Mouse (Mus musculus): ENCODE measurements around the gene Lca5l.
"Not testable (repeated sequence)": the region's sequence is repeated elsewhere in the genome, so short reads cannot be mapped to it uniquely, and the experiment has no call there.

Lca5l gene

GRCm38 (mm10) chr16:96168837-96169236, 23.2 kb downstream of the Lca5l start:
- no peak for DNase-seq (ENCODE audit: extremely low spot score, low read depth, low spot score)

- no peak for DNase-seq (ENCODE audit: extremely low spot score, low read depth, low spot score)
These were observed 26.3 kb downstream of the Lca5l start for GRCm38 (mm10) chr16:96165723-96166264.

DNA sequence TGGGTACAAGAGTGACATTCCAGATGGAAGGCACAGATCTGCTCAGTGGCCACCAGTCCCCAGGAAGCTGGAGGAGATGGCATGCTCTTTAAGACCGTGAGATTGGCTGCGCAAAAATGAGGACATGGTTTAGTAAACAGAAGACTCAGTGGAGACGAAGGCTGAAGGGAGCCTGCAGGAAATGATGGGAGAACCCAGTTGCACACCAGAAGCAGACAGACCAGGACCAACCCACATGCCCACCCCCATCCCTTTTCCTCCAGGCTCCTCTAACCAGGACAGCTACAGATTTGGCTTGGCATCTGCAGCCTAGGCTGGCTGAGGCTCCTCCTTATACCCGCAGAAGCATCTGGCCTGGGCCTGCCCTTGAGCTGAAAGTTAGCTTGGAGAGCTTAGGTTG, 30.7 kb downstream of the Lca5l start:
- DNase-seq (ENCODE audit: extremely low spot score, low read depth, low spot score) = no peak

DNA sequence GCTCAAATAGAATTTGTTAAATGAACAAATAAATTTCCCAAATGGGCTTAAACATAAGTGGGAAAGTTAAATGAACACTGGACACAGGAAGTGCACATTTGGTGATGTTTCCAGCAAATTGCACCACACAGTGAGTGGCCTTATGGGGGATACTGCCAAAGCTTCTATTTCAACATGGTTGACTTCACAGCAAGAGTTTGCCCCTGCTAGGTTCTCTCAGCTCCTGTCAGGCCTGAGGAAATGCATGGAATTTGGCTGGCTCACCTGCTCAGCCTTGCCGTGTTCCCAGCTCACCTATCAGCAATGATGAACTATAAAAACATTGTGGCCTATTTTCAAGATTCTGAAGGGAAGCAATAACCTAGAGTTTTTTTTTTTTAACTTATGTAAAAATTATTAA, 31.1 kb downstream of the Lca5l start:
- no peak for DNase-seq (ENCODE audit: extremely low spot score, low read depth, low spot score)

- DNase-seq (ENCODE audit: extremely low spot score, low read depth, low spot score) = no peak
These were observed 32.2 kb downstream of the Lca5l start for GRCm38 (mm10) chr16:96159794-96160346.

DNA sequence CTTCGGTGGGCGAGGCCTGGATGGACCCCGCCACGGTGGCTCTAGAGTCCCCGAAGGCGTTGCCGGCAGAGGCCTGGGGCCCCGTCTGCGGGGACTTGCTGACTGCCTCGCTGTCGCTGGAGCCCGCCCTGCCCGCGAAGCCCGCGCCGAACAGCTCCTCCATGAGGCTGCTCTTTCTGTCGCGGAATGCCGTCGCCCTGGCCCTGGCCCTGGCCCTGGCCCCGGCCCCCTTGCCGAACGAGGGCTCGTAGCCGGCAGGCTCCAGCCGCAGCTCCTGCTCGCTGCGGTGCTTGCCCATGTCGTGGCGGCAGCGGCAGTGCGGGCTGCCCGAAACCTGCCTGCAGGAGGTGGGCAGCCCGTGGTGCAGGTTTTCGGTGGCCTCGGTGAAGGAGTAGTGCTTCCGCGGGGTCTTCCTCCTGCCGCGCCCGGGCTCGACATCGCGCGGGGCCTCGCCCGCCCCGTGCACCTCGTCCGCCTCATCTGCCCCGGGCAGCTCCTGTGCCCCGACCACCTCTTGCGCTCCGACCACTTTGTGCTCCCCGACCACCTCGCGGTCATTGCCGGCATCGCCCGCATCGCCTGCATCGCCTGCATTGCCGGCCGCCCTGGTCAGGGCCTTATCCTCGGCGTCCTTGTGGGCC, 32.9 kb downstream of the Lca5l start:
- DNase-seq (ENCODE audit: extremely low spot score, low read depth, low spot score) = no peak

DNA sequence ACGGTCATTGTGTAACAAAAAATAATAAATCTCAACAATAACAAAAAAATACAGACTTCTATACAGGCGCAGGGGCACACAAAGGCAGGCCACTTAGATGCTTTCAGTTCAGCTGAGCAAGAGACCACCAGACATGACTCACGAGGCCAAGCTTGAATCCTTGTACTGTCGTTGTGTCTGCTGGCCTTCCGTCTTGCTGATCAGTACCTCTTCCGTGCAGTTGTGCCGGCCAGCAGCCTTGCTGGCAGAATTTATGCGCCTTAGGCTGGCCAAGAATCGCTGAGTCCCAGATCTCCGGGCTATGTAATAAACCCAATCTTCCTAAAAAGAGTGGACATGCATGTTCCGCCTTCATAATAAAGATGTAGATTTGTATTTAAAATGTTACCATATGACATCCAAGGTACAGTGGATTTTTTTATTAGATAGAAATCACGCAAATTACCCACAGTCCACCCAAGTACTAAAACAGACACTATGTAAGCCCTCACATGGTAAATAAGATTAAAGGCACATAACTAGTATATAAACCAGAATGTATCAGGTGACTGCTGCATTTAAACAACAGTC, 33.5 kb downstream of the Lca5l start:
- DNase-seq (ENCODE audit: extremely low spot score, low read depth, low spot score) = no peak

- no peak for DNase-seq (ENCODE audit: extremely low spot score, low read depth, low spot score)
These were observed 34.9 kb downstream of the Lca5l start for GRCm38 (mm10) chr16:96157171-96157570.

DNA sequence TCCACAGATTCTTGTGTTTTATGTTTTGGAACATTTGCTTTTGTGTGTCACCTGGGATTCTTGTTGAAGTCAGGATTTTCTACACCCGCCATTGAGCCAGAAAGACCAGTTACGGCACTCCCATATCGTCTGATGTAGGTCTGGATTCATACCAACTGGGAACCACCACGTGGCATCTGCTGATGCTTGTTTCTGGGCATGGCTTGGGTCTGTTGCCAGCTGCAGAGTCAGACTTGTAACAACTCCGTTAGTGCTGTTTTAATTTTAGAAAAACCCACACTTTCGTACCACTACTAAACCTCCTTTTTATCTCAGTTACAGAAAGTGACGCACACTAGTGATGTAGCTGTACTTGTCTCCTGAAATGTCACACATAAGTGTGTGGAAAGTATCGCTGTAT, 36.1 kb downstream of the Lca5l start:
- no peak for DNase-seq (ENCODE audit: extremely low spot score, low read depth, low spot score)

GRCm38 (mm10) chr16:96154476-96154875, 37.6 kb downstream of the Lca5l start:
- no peak for DNase-seq (ENCODE audit: extremely low spot score, low read depth, low spot score)

- DNase-seq (ENCODE audit: extremely low spot score, low read depth, low spot score) = no peak
These were observed 40.5 kb downstream of the Lca5l start for GRCm38 (mm10) chr16:96151551-96151950.

DNA sequence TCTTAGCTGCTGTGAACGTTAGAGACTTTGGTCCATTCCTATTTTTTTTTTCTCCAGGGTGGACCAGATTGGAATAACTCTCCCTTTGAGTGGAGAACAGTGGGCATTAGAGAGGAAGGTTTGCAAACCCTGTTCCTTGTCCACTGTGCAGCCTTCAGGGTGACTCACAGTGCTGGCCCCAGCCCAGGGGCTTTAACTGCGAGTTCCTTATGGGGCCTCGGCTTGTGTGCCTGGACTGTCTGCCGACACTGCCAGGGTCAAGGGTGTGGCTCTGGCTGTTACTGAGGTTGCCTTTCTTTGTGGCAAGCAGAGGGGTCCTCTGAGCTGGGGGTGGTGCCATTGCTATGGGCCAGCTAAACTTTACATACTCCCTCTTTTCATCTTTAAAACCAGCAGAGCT, 41.1 kb downstream of the Lca5l start:
- DNase-seq (ENCODE audit: extremely low spot score, low read depth, low spot score) = no peak

DNA sequence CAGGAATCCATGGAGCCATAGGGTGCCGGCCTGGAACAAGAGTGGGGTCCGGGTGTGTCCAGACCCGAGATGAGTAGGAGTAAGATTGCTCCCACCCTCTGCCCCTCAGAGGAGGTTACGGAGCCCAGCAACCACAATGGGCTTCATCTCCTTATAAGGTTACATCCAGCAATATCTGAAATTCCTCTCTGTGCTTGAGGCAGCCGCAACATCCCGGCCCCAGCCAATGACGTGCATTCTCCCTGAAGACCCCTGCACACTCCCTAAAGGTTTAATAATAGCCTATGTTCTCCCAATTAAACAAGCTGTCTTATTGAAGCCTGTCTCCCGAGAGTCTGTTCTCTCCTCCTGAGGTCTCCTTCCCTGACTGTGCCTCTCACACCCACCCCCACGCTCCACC, 42.8 kb downstream of the Lca5l start:
- DNase-seq (ENCODE audit: extremely low spot score, low read depth, low spot score) = no peak

DNA sequence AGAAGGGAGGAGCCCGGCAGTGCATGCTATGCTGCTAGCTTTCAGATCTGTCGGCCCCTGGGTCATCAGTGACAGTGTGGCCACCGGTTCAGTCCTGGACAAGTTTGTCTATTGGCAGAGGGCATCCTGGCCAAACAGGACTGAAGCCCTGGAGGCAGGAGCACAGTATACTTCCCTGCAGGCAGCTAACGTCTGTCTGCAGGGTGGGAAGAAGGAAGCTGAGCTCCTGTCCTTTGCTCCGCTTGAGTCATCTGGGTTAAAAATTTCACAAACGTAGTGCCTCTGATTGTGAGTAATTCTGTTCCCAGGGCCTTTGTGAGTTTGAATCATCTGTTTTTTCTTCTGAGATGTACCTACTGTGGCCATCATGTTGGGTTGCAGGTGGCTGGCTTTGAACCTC, 43.2 kb downstream of the Lca5l start:
- no peak for DNase-seq (ENCODE audit: extremely low spot score, low read depth, low spot score)

GRCm38 (mm10) chr16:96145814-96146213, 46.3 kb downstream of the Lca5l start:
- no peak for DNase-seq (ENCODE audit: extremely low spot score, low read depth, low spot score)

DNA sequence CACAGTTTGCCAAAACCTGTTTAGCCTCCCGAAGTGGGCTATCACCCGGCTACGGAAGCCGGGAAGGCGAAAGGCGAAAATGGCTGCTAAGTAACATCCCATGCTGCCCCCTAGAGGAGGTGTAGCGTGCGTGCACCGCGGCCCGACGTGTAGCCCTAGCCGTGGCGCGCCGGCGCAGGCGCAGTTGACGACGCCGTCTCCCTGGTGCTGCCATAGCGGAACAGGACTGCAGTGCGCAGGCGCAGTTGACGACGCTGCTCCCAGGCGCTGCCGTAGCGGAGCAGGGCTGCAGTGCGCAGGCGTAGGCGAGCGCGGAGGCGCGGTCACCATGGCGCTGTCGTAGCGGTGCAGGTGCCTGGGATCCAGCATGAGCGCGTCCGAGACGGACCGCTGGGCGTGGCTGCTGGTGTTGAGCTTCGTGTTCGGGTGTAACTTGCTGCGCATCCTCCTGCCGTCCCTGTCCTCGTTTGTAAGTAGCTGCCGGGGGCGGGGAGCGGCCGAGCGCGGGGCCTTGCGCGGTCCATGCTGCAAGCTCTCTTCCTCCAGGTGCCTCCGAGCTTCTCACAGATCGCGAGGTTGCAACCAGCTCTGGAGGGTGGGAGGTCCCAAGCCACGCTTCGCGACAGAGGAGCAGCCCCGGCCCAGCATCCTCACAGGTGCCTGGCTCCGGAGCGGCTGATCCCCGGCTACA, 46.8 kb downstream of the Lca5l start, which contains the start of gene Wrb:
Gene Wrb (plus strand): TSS at position 298 of the 691 bp plus-strand sequence.
- DNase-seq (ENCODE audit: extremely low spot score, low read depth, low spot score) = peak; percentile 99

GRCm38 (mm10) chr16:96144748-96145109, 47.3 kb downstream of the Lca5l start:
- not testable (repeated sequence) for DNase-seq (ENCODE audit: extremely low spot score, low read depth, low spot score)

DNA sequence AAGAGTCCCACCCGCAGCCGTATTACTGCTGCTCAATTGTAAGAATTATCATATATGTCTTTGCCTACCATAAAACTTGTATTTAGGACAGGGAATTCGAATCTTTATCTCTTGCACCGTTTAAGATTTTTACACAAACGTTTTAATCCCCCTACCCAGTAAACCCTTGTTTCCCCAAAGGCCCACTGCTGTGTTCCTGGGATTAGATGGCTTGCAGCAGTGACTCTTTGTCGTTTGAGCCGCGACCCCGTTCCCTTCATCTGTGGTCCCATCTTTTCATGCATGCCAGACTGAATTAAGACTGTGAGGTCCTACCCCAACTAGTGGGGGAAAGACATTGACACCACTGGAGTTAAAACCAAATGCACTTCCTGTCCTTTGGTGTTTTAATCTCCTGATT, 63.6 kb downstream of the Lca5l start:
- DNase-seq (ENCODE audit: extremely low spot score, low read depth, low spot score) = no peak

DNA sequence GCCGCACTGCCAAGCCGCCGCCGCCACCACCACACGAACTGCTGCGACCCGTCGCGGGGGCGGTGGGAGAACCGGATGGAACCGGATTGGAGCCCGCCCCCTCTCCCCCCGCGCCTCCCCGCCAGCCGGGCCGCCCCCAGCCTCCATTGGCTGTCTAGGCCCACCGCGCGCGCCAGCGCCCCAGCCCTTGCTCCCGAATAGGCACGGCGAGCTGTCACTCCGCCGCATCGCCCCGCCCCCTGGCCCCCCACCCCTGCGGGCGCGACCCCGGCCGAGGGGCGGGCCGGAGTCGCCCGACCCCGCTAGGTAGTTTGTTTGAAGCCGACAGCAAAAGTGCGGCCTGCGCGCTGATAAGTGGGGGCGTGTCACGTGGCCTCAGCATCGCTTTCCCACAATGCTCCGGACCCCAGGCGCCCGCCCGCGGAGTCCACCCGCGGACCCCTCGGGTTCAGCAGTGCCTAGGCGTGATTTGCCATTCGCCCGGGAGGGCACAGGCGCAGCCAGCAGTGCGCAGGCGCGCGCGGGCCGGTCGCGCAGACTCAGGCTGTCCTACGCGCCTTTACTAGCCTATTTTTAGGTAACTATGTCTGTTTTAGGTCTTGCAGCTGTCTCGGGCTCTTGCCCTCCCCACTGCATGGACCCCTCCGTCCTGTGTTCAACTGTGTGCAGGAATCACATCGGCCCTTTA, 64.3 kb downstream of the Lca5l start, which contains the start of gene Hmgn1:
Gene Hmgn1 (minus strand): TSS at position 73 of the 688 bp plus-strand sequence.
- peak; percentile 89 for DNase-seq (ENCODE audit: extremely low spot score, low read depth, low spot score)

GRCm38 (mm10) chr16:96127288-96127656, 64.8 kb downstream of the Lca5l start:
- no peak for DNase-seq (ENCODE audit: extremely low spot score, low read depth, low spot score)

DNA sequence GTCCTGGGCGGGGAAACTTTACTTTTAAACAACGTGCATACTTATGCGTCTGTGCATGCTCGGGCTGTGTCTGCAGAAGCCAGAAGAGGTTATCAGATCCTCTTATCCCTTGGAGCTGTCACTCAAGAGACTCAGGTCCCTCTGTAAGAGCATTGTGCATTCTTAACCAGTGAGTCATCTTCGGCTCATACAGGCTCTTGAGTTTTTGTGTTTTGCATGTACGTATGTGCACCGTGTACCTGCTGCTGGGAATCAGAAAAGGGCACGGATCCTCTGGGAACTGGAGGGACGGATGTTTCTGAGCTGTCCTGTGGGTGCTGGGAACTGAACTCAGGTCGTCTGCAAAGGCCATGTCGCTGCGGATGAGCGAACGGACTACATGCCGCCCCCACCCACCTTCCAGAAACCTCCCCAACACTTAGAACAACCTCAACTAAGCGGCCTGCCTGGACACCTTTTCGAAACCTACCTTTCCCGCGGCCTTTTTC, 65.3 kb downstream of the Lca5l start:
- no peak for DNase-seq (ENCODE audit: extremely low spot score, low read depth, low spot score)
